Mouse (Mus musculus) spleen, adult 2 months (tissue): Measurements from ENCODE around the gene 4930430F08Rik. TPM values are rescaled to one million over a fixed set of nuclear protein-coding genes. Genes with fewer than 3 reads are reported as not detected.
"Not testable (repeated sequence)": the region's sequence is repeated elsewhere in the genome, so short reads cannot be mapped to it uniquely, and the experiment has no call there.

ENCODE experiments used
- DNase-seq, 2 experiments: peaks; one replicate each; pipeline versions ENCODE4 v3.0.0 to v3.0.0-alpha.2; 2012 to 2021; ENCODE audit warnings: low spot score in 2 of 2, low read depth in 1 of 2
- H3K27ac ChIP-seq: fragments of 200-500 bp; 2 replicates; pipeline ENCODE4 v1.5.1; 2012; ENCODE audit warnings: low read length, inconsistent platforms; ENCODE audit not compliant: insufficient read depth
- H3K27me3 ChIP-seq: fragments of 200-500 bp; 2 replicates; pipeline ENCODE4 v1.6.1; 2012; ENCODE audit warnings: mild to moderate bottlenecking, moderate library complexity, low read length, inconsistent platforms; ENCODE audit not compliant: control insufficient read depth, insufficient read depth
- H3K36me3 ChIP-seq: fragments of 200-500 bp; 2 replicates; pipeline ENCODE4 v1.6.1; 2012; ENCODE audit warnings: mild to moderate bottlenecking, low read length, inconsistent platforms; ENCODE audit not compliant: control insufficient read depth, insufficient read depth
- H3K4me1 ChIP-seq: fragments of 200-500 bp; 2 replicates; pipeline ENCODE4 v1.6.1; 2011; ENCODE audit warnings: inconsistent platforms; ENCODE audit not compliant: control insufficient read depth, insufficient read depth, insufficient read length
- H3K4me3 ChIP-seq: fragments of 200-500 bp; 2 replicates; pipeline ENCODE4 v1.5.1; 2011; ENCODE audit warnings: mild to moderate bottlenecking, inconsistent platforms; ENCODE audit not compliant: insufficient read depth, insufficient read length; ENCODE audit errors: extremely low read depth
- CTCF ChIP-seq: fragments of 200-500 bp; IDR thresholded peaks from 2 replicates; pipeline ENCODE4 v1.5.1; 2011; ENCODE audit warnings: mild to moderate bottlenecking, inconsistent platforms; ENCODE audit not compliant: insufficient read depth, insufficient read length, insufficient replicate concordance; ENCODE audit errors: extremely low read depth
- POLR2A ChIP-seq: fragments of 200-500 bp; IDR thresholded peaks from 2 replicates; pipeline ENCODE4 v1.6.1; 2011; ENCODE audit warnings: low read depth, low read length, inconsistent platforms
- whole genome bisulfite sequencing: fragments of 180-500 bp; shearing (Covaris S2); methylation state at CpG from one replicate; pipeline ENCODE4 v1.1.7; 2018; 5-methylcytosine and 5-hydroxymethylcytosine counted together
- polyA plus RNA-seq: library from polyadenylated mRNA; depleted of rRNA; stranded (reverse); fragments of >200 nt; gene quantifications from 2 replicates; pipeline ENCODE4 v1.2.3, GENCODE M21; 2012; rRNA removed

The 4930430F08Rik gene
- polyA plus RNA-seq, 1 experiment = 4.9 TPM

- Histone ChIP-seq H3K4me3 (no peak overlapping the region), H3K27me3 (no peaks in the 10 kb centered on the region), H3K36me3 (peaks cover 3% of the 10 kb centered on the region; the same call in 1 of the 2 replicates), H3K4me1 (no peaks in the 10 kb centered on the region), H3K27ac (no peak overlapping the region)
- 76% methylated on average over 3 of the region's 3 CpGs for WGBS
- TF ChIP-seq CTCF (no peak), POLR2A (no peak)
- no peak for DNase-seq
These were observed 18.5 kb downstream of the 4930430F08Rik start for GRCm38 (mm10) chr10:100571707-100572106.

GRCm38 (mm10) chr10:100564112-100564511 is 26.1 kb downstream of the 4930430F08Rik start:
- TF ChIP-seq CTCF (no peak), POLR2A (no peak)
- H3K4me1 ChIP-seq = no peaks in the 10 kb centered on the region
- no peak overlapping the region for H3K27ac ChIP-seq
- H3K27me3 ChIP-seq = no peaks in the 10 kb centered on the region
- no peak overlapping the region for H3K4me3 ChIP-seq
- whole genome bisulfite sequencing = 93% methylated on average over 3 of the region's 3 CpGs
- H3K36me3 ChIP-seq = no peaks in the 10 kb centered on the region
- DNase-seq = no peak

- not testable (repeated sequence) for DNase-seq, H3K4me3 ChIP-seq, H3K27ac ChIP-seq, H3K4me1 ChIP-seq, H3K36me3 ChIP-seq, H3K27me3 ChIP-seq
- WGBS = 87% methylated on average over 3 of the region's 3 CpGs
These were observed 29.9 kb downstream of the 4930430F08Rik start for GRCm38 (mm10) chr10:100560194-100560883.

- H3K36me3 ChIP-seq = no peaks in the 10 kb centered on the region
- H3K4me3 ChIP-seq = no peak overlapping the region
- no peaks in the 10 kb centered on the region for H3K27me3 ChIP-seq
- TF ChIP-seq POLR2A (no peak), CTCF (no peak)
- no peak overlapping the region for H3K27ac ChIP-seq
- no peak for DNase-seq
- WGBS = 87% methylated on average over 3 of the region's 3 CpGs
- no peaks in the 10 kb centered on the region for H3K4me1 ChIP-seq
These were observed 33.6 kb downstream of the 4930430F08Rik start for GRCm38 (mm10) chr10:100556566-100557175.

- H3K27ac ChIP-seq = no peak overlapping the region
- TF ChIP-seq CTCF = no peak
- no peak for TF ChIP-seq POLR2A
- no peak overlapping the region for H3K4me3 ChIP-seq
- H3K36me3 ChIP-seq = no peaks in the 10 kb centered on the region
- no peaks in the 10 kb centered on the region for H3K4me1 ChIP-seq
- 89% methylated on average over 9 of the region's 9 CpGs for WGBS
- no peak for DNase-seq
- H3K27me3 ChIP-seq = no peaks in the 10 kb centered on the region
These were observed 65.5 kb downstream of the 4930430F08Rik start for GRCm38 (mm10) chr10:100524499-100525390.

- DNase-seq = no peak
- no peaks in the 10 kb centered on the region for H3K36me3 ChIP-seq
- TF ChIP-seq CTCF (no peak), POLR2A (no peak)
- H3K4me1 ChIP-seq = no peaks in the 10 kb centered on the region
- H3K27ac ChIP-seq = no peak overlapping the region
- H3K27me3 ChIP-seq = no peaks in the 10 kb centered on the region
- H3K4me3 ChIP-seq = no peak overlapping the region
- 96% methylated on average over 9 of the region's 9 CpGs for WGBS
These were observed 67.9 kb downstream of the 4930430F08Rik start for GRCm38 (mm10) chr10:100522330-100522729.

Other genes starting within 250 kb of the 4930430F08Rik start
- not detected in 2 replicates for gene Gm4302, start 249.6 kb downstream of the 4930430F08Rik start, polyA plus RNA-seq
- not detected in 2 replicates for gene Gm4303, start 244.5 kb downstream of the 4930430F08Rik start, polyA plus RNA-seq
- not detected in 2 replicates for gene Gm4305, start 239.3 kb downstream of the 4930430F08Rik start, polyA plus RNA-seq
- not detected in 2 replicates for gene Gm4307, start 229.1 kb downstream of the 4930430F08Rik start, polyA plus RNA-seq
- not detected in 2 replicates for gene Gm4312, start 207.9 kb downstream of the 4930430F08Rik start, polyA plus RNA-seq
- 1.6 and 1.8 TPM in 2 replicates for gene Tmtc3, start 103.1 kb downstream of the 4930430F08Rik start, polyA plus RNA-seq
- 0.09 and 0.13 TPM in 2 replicates for gene Cep290, start 102.9 kb downstream of the 4930430F08Rik start, polyA plus RNA-seq
- gene 1700017N19Rik, start 61 bp upstream of the 4930430F08Rik start, polyA plus RNA-seq = not detected in 2 replicates